Mouse (Mus musculus): ENCODE measurements around the gene Dek.

- TF ChIP-seq POLR2A (IDR thresholded peaks at IDR 0.05; ENCODE audit: borderline replicate concordance, insufficient read depth, low read length) (no peak), CTCF (IDR thresholded peaks at IDR 0.05; ENCODE audit: borderline replicate concordance, insufficient read depth, low read depth, low read length) (no peak)
Measured at GRCm38 (mm10) chr13:47112924-47113323, 6.9 kb upstream of the Dek start.
